Mouse (Mus musculus): Measurements from ENCODE around the gene Adamts13. TPM values are rescaled to one million over a fixed set of nuclear protein-coding genes. Genes with fewer than 3 reads are reported as not detected.

The Adamts13 gene
- total and polyA plus RNA-seq, 3 experiments = 0.13 to 0.17 TPM; not detected in 1

DNA sequence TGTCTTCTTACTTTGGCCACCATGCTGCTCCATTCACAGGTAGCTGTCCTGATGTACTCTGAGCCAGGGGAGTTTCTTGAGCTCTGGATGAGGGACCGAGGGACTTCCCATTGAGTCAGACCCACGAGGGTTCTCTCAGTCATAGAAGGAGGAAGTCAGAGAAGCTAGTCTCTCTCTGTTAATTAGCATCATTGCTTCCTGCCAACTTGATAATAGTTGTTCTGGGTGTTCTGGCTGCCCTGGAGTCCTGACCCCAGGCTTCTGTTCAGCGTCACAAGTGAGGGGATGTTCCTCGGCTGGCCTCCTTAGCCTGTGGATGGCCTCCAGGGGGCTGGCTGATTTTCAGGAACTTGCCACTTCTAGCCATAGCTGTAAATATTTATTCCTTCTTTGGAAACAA, 744 bp downstream of the Adamts13 start:
- Histone ChIP-seq H3K27ac (ENCODE audit: insufficient read depth, low read depth) (no peak overlapping the region), H3K9ac (ENCODE audit: insufficient read depth, low read depth) (peak overlapping the region; percentile 26; the same call in 1 of the 2 replicates), H3K9me3 (replicated peaks; ENCODE audit: low read length) (no peaks in the 10 kb centered on the region), H3K79me2 (replicated peaks; ENCODE audit: control insufficient read depth, extremely low read depth, insufficient read depth, poor library complexity, severe bottlenecking) (no peaks in the 10 kb centered on the region), H3K4me3 (replicated peaks in 1 of 3; ENCODE audit: low read depth in 2 of 3, low read length in 2 of 3, poor library complexity in 1 of 3) (peak overlapping the region in 1 of 3 experiments; percentile 23), H3K36me3 (replicated peaks in 1 of 2; ENCODE audit: control insufficient read depth in 1 of 2, insufficient read depth in 1 of 2, low read length in 1 of 2) (no peaks in the 10 kb centered on the region), H3K27me3 (replicated peaks) (peaks cover 6% of the 10 kb centered on the region), H3K4me1 (ENCODE audit: control insufficient read depth in 1 of 2, insufficient read depth in 2 of 2) (peaks cover 11 to 30% of the 10 kb centered on the region in 2 experiments), H3K4me2 (ENCODE audit: insufficient read depth, low read depth, poor library complexity, severe bottlenecking) (peak overlapping the region; percentile 33; the same call in 1 of the 2 replicates)
- TF ChIP-seq TCF12 (IDR thresholded peaks at IDR 0.05; ENCODE audit: low read depth, low read length) (peak; percentile 31; the same call in 1 of the 2 replicates), MAFK (IDR thresholded peaks at IDR 0.05; ENCODE audit: insufficient replicate concordance, low read length) (no peak), ELF1 (IDR thresholded peaks at IDR 0.05; ENCODE audit: low read depth, low read length) (peak; percentile 55; the same call in 1 of the 2 replicates), KAT2A (IDR thresholded peaks at IDR 0.05; ENCODE audit: insufficient replicate concordance, low read length) (no peak), NRF1 (IDR thresholded peaks at IDR 0.05; ENCODE audit: low read depth, low read length) (no peak), HCFC1 (IDR thresholded peaks at IDR 0.05; ENCODE audit: low read depth, low read length) (no peak), EP300 (IDR thresholded peaks at IDR 0.05; ENCODE audit: low read length) (no peak; the same call in 1 of the 2 replicates), MXI1 (IDR thresholded peaks at IDR 0.05; ENCODE audit: low read depth, low read length) (no peak)
- DNase-seq (ENCODE audit: extremely low read depth) = peak; percentile 78
- dilution Hi-C loops (cut with MboI; ENCODE audit: extremely low pct_ligation_motif_present, extremely low pct_unique_long_range_greater_than_20kb, low sequenced_read_pairs) (no loop called here), in situ Hi-C loops (cut with MboI; ENCODE audit: low pct_ligation_motif_present, low pct_unique_long_range_greater_than_20kb, low sequenced_read_pairs) (loop anchor here (5.0 kb wide), 1 partner anchor 33 kb away; the partner anchor contains the start of gene Cacfd1)

DNA sequence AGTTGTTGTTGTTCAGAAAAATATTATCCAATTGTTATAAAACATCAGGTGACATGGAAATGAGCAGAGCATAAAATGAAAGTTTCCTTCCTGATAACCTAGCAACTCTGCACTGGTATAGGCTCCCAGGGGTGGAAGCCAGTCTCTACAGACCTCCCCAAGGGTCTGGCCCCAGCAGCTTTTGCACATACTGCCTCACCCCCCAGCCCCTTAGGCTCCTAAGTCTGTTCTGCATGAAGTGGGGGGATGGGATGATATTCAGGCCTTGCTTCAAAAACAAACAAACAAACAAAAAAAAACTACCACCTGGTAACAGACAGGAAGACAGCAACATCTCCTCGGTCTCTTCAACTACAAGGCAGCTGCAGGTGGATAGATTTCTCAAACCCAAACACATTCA, 7.1 kb downstream of the Adamts13 start:
- Histone ChIP-seq H3K4me3 (replicated peaks in 1 of 3; ENCODE audit: low read depth in 2 of 3, low read length in 2 of 3, poor library complexity in 1 of 3) (no peak overlapping the region), H3K4me1 (ENCODE audit: control insufficient read depth in 1 of 2, insufficient read depth in 2 of 2) (no peaks in the 10 kb centered on the region), H3K4me2 (ENCODE audit: insufficient read depth, low read depth, poor library complexity, severe bottlenecking) (no peak overlapping the region), H3K9ac (ENCODE audit: insufficient read depth, low read depth) (no peak overlapping the region), H3K27me3 (replicated peaks) (peaks cover 13% of the 10 kb centered on the region), H3K9me3 (replicated peaks; ENCODE audit: low read length) (no peaks in the 10 kb centered on the region), H3K27ac (ENCODE audit: insufficient read depth, low read depth) (no peak overlapping the region), H3K36me3 (replicated peaks in 1 of 2; ENCODE audit: control insufficient read depth in 1 of 2, insufficient read depth in 1 of 2, low read length in 1 of 2) (no peaks in the 10 kb centered on the region), H3K79me2 (replicated peaks; ENCODE audit: control insufficient read depth, extremely low read depth, insufficient read depth, poor library complexity, severe bottlenecking) (no peaks in the 10 kb centered on the region)
- dilution Hi-C loops (cut with MboI; ENCODE audit: extremely low pct_ligation_motif_present, extremely low pct_unique_long_range_greater_than_20kb, low sequenced_read_pairs) (no loop called here), in situ Hi-C loops (cut with MboI; ENCODE audit: low pct_ligation_motif_present, low pct_unique_long_range_greater_than_20kb, low sequenced_read_pairs) (no loop called here)
- no peak for DNase-seq (ENCODE audit: extremely low read depth)
- TF ChIP-seq CHD1 (IDR thresholded peaks at IDR 0.05; ENCODE audit: low read depth, low read length) (no peak), CTCF (conservative IDR thresholded peaks at IDR 0.05 in 1 of 2, IDR thresholded peaks at IDR 0.05 in 1 of 2; ENCODE audit: low read depth in 2 of 2, low read length in 2 of 2) (no peak), MEF2A (IDR thresholded peaks at IDR 0.05; ENCODE audit: borderline replicate concordance, low read depth, low read length) (no peak), RAD21 (IDR thresholded peaks at IDR 0.05; ENCODE audit: low read depth, low read length) (no peak), POLR2AphosphoS2 (IDR thresholded peaks at IDR 0.05; ENCODE audit: low read depth, low read length) (no peak), SIN3A (IDR thresholded peaks at IDR 0.05; ENCODE audit: low read length) (no peak), HCFC1 (IDR thresholded peaks at IDR 0.05; ENCODE audit: low read depth, low read length) (no peak), MXI1 (IDR thresholded peaks at IDR 0.05; ENCODE audit: low read depth, low read length) (no peak), NRF1 (IDR thresholded peaks at IDR 0.05; ENCODE audit: low read depth, low read length) (no peak)

Measured in CH12.LX (cell line).